Mouse (Mus musculus) spleen, postnatal 10 days (tissue): ENCODE data around the gene Smo.
"Not testable (repeated sequence)": the region's sequence is repeated elsewhere in the genome, so short reads cannot be mapped to it uniquely, and the experiment has no call there.

Experiments used
- DNase-seq, 2 experiments: peaks; one replicate each; pipeline ENCODE4 v3.0.0; 2021 to 2022; ENCODE audit warnings: low spot score in 2 of 2

Smo gene

DNA sequence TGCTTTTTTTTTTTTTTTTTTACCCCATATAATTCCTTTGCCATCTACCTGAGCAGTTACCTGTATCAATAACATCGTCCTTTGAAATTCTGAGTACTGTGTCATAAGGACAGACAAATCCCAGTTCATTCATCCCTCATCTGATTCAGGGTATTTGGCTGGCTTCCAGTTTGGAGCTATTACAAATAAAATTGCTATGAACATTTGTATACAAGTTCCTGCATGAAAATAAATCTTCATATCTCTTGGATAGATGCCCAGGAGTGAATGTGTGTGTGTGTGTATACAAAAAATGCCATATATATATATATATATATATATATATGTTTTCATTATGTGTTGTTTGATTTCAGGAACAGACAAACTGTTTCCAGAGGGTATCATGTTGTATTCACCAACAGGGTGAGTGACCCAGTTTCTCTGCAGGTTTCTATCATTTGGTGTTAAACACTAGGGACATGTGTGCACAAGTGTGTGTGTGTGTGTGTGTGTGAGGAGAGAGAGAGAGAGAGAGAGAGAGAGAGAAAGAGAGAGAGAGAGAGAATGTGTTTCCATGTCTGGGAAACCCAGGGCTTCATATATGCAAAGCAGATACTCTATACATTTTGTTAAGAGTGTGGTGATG is 8.6 kb upstream of the Smo start:
- DNase-seq = no peak

DNA sequence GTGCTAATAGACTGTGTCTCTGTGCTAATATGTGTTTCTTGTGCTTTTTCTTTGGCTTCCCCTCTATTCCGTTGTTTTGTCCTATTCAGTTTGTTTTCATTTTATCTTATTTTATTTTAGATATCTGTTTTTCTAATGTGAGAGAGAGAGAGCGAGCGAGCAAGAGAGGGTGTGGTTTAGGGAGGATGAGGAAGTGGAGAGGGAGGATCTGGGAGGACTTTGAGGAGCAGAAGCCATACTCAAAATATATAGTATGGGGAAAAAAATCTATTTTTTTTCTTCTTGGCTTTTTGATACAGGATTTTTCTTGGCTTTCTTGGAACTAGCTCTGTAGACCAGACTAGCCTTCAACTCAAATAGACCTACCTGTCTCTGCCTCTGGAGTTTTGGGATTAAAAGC is 7.3 kb upstream of the Smo start:
- DNase-seq = no peak

DNA sequence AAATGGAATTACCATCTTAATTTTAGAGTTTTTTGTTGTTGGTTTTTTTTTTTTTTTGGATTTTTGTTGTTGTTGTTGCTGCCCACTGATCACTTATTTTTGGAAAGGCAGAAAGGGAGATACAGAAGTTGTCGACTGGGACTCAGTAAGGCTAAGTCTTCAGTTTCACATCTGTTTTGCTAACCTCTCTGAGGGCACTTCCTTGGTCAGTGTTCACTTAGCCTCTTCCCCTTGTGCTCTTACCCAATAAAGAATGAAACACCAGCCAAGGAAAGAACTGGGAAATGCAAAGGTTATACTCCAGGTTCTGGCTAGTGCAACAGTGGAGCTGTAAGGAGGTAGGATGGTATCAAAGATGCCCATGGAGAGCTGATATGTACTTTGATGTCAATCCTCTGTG is 5.8 kb upstream of the Smo start:
- DNase-seq = no peak

DNA sequence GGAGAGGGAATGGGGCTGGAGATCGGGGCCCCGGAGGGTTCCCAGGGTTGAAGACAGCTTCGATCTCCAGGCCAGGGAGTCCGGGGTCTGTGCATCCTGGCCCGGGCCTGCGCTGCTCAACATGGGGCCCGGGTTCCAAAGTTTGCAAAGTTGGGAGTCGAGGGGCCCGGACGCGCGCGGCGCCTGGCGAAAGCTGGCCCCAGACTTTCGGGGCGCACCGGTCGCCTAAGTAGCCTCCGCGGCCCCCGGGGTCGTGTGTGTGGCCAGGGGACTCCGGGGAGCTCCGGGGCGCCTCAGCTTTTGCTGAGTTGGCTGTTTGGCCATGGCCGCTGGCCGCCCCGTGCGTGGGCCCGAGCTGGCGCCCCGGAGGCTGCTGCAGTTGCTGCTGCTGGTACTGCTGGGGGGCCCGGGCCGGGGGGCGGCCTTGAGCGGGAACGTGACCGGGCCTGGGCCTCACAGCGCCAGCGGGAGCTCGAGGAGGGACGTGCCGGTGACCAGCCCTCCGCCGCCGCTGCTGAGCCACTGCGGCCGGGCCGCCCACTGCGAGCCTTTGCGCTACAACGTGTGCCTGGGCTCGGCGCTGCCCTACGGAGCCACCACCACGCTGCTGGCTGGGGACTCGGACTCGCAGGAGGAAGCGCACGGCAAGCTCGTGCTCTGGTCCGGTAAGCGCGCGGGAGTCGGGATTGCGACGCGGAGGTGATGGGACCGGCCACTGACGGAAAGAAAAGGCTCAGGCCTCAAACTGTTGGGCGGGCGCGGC is 567 bp downstream of the Smo start:
- DNase-seq = peak in 1 of 2 experiments; percentile 52

DNA sequence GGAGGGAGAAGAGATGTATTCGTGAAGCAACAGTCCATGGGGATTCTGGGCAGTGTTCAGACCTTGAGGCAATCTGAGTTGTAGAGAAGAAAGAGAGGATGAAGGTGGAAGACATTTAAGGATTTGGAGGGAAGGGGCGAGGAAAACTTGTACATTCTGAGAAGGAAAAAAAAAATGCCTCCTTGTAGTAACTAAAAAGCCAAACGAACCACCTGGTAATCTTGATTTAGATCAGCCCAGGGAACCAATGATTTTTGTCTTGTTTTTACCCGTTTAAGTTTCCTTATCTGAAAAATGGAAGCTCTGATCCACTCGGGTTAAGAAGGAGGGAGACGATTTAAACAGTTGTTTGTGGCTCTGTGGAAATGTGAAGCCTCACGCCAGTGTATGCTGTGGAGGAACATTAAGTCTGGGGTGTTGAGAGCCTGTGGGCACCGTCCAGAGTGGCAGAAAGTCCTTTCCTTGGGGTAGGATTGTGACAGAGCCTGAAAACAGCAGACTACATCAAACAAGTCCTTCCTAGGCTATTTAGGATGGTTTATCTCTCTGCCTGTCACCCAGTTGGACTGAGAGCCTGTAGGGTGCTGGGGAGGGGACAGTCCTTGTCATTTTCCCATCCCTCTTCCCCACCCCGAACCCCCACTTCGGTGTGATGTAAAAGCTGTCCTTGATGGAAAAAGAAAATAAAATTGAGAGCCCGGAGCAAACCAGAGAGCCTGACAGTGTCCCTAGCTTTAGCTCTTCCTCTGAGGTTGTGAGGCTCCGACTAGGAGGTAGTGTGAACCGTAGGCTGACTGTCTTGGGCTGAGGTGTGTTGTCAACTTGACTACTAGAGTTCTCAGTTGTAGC is 1.5 kb downstream of the Smo start:
- DNase-seq = no peak

DNA sequence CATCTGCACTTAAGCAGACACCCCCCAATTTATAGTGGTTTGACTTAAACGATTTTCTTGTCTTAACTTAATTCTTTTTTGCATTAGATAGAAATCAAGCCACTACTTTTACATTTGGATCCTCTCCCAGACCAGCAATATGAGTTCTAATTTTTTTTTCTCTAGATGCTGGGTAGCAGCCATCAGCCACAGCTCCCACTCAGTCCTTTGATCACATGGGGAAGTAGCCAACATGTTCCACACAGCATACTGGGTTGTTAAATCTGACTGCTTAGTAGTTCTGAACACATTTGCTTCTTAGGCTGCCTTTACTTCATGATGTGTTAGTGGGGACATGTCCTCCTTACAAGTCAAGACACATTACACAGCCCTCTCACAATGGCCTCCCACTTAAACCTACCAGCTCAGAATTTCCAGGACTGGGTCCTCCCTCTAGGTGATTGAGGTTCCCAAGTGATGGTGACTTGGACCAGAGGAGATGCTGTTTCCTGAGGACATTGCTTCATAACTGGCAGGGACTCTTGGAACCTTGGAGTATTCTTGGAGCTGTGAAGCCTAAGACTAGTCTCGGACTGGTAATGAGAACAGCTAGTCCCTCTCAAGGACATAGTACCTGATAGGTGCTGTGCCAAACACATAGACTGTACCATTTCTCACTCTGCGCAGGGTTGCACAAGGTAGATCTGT is 16.3 kb downstream of the Smo start:
- no peak for DNase-seq

DNA sequence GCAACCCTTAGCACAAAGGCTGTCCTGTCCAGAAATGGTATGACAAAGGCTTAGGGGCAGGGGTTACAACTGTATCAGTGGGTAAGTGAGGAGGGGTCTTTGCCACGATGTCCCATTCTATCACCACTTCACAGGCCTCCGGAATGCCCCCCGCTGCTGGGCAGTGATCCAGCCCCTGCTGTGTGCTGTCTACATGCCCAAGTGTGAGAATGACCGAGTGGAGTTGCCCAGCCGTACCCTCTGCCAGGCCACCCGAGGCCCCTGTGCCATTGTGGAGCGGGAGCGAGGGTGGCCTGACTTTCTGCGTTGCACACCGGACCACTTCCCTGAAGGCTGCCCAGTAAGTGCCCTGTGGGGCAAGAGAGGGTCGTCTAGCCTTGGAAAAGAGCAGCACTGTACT is 18.0 kb downstream of the Smo start:
- DNase-seq = no peak

DNA sequence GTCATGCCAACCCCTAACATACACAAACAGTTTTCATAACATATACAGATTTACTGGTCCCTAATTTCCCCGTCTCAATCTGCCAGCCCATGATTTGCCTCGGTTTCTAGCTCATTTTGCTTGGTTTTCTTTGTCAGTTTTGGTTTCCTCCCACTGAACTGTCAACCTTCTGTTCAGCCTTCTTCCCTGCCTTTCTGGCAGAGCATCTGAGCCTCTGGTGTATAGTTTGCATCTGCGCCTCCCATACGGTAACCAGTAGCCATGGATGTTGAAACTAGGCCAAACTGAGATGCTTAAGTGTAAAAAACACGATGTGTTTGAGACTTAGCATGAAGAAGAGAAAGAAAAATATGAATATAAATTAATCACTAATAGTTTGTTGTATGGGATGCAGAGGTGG is 20.7 kb downstream of the Smo start:
- DNase-seq = no peak

DNA sequence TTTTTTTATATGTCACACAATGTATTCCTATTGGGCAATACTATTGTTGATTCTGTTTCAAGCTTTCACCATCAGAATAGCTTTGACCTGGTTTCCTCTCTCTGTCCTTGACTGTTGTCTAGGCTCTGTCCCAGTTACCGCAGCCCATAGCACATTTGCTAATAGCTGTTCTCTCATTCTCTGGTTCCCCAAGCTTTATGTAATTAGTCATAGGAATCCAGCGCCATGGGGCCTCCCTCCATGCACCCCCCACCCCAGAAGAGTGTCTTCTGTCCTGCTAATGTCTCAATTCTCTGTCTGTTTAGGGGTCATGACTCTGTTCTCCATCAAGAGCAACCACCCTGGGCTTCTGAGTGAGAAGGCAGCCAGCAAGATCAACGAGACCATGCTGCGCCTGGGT is 21.2 kb downstream of the Smo start:
- no peak for DNase-seq

DNA sequence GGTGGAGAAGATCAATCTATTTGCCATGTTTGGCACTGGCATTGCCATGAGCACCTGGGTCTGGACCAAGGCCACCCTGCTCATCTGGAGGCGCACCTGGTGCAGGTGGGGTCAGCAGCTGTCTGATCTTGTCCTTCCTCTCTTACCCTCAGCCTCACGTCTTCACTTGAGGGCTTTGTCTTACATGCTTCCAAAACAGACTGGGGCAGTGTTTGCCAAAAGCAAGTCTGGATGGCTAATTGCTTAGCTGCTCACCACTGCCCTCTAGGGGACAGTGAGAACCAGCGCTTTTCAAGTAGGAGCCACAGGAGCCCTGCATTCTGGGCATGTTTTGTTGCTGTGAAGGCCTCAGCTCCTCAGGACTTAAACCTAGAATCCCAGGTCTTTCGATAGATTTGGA is 23.1 kb downstream of the Smo start:
- DNase-seq = peak; percentile 59 to 82

DNA sequence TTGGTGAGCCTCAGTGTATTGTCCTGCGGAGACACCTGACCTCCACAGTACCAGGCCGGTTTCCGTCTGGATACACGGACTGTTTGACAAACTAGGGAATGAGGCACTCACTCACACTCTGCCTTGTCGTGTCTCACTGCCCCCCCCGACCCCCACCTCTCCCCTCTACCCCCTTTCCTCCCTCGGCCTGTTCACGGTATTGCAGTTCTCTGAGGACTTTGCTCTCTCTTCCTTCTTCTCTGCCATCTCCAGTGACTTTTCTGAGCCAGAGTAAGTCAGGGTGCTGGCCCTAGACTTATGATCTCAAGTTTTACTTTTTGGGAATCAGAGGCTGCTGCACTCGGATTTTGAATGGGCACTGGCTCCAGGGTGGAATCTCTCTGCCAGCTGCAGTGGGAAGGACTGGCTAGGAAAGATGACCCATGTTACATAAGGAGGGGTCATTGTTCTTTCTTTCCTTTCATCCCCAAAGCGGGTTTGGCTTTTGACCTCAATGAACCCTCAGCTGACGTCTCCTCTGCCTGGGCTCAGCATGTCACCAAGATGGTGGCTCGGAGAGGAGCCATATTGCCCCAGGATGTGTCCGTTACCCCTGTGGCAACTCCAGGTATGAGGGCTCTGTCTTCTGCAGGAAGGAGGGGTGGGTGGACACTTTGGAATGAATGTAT is 23.8 kb downstream of the Smo start:
- DNase-seq = no peak

DNA sequence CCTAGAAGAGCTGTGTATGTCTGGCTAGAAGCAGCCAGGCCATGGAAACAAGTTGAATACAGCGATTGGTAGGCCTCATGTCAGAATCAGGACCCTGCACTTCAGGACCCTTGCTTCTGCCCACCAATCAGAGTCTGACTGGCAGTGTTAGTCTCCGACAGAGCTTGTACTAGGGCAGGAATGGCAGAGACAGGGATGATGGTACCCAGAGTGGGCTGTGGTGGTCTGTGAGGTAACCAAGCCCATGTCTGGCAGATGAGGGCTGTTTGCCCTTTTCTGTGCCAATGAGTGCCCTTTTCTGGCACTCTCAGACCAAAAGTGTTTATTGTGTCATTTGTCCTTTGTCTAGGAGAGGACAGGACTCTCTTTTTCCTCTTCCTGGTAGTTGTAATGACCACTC is 25.1 kb downstream of the Smo start:
- not testable (repeated sequence) for DNase-seq

DNA sequence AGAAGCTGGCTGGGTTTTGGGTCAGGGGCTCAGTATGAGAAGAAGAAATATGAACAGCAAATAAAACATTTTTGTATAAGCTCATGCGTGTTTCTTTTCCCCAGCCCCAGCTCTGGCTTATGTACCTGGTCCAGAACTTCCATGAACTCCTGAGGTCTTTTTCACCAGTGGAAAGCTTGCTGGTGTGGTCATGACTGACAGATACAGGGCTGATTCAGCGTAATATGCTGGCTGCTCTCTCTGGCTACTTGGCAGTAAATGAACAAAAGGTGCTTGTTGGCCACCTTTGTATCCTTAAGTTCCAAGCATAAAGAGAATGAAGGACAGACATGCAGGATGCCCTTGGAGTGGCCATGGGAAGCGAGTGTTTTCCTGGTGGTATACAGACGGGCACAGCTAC is 26.0 kb downstream of the Smo start:
- DNase-seq = no peak

DNA sequence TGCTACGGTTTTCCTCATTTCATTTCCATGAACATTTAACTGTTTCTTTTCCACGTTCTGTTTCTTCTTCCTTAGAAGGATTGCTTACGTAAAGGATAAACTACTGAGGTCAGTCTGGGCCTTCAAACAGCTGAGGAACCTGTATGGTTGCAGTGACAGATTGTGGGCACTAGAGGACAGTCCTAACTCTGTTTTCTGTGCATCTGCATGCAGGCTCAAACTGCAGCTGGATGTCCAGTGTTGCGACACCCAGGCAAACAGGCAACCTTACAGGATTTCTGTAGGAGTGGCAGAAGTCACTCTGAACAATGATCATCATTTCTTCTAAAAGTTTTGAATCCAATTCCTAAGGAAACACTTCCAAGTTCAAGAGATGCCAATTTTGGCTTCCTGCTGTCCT is 27.2 kb downstream of the Smo start:
- peak in 1 of 2 experiments; percentile 22 for DNase-seq

DNA sequence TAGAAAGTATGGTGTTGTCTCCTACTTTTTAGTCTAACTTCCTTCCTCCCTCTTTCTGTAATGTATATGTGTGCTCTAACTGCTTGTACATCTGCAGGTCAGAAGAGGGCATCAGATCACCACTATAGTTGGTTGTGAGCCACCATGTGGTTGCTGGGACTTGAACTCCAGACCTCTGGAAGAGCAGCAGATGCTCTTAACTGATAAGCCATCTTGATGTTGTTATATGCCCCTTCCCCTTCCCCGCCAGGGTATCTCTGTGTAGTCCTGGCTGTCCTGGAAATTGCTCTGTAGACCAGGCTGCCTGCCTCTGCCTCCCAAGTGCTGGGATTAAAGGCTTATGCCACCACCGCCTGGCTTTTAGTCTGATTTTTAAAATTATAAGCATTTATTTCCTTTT is 31.6 kb downstream of the Smo start:
- DNase-seq = no peak

DNA sequence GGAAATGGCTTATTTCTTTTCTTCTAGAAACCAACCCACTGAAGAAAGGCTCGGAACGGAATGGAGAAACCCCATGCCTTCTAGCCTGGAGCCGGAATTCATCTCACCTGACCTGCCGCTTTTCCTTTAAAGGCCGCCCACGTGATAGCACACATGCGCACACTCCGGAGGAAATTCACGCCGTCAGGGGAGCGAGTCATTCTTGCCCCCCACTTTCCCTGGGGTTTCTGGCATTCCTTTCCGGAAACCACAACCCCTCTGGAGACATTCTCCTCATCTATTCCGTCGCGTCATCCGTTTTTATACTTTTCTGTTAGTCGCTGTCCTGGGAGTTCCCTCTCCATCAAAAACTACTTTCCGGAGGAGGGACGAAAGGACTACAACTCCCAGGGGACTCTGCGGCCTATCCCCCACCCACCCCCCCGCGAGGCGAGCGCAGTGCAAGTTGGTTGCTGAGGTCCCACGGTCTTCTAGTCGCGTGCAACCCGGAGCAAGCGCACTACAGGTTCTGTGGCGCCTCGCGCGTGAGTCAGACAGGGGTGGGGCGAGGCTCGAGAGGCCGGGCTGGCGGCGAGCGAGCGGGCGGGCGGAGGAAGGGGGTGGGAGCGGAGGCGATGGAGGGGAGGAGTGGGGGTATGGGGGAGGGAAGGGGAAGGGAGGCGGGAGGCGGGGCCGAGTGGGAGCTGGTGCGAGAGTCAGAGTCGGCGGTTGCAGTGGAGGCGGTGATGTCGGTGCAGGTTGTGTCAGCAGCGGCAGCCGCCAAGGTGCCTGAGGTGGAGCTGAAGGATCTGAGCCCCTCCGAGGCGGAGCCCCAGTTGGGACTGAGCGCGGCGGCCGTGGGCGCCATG is 32.7 kb downstream of the Smo start, which contains the start of gene Ahcyl2:
Gene Ahcyl2, plus strand, starts transcription at position 199 of the 848 bp plus-strand sequence.
- DNase-seq = peak; percentile 80 to 93

DNA sequence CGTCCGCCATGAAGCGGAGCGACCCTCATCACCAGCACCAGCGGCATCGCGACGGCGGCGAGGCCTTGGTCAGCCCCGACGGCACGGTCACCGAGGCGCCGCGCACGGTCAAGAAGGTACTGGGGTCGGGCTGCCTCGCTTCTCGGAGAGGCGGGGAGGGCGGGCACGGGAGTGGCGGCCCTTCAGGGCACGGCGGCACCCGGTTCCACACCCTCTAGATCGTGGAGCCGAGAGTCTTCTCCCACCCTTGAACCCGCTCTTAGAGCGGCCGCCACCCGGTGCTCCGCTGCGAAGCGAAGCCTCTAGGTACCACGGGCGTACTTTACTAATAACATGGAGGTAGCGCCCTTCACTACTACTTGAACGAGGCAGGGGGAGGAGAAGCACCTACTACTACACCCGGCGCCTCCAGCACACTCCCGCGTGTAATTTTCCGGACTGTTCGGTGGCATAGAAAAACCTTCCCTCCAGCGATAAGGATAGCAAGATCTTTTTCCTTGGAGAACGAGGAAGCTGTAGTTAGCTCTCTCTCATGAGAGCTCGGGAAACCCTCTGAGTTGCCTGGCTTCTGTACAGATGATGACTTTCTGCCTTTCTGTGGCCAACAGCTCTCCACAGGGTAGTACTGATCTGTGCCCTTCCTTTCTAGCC is 33.6 kb downstream of the Smo start:
- DNase-seq = peak; percentile 67 to 69

DNA sequence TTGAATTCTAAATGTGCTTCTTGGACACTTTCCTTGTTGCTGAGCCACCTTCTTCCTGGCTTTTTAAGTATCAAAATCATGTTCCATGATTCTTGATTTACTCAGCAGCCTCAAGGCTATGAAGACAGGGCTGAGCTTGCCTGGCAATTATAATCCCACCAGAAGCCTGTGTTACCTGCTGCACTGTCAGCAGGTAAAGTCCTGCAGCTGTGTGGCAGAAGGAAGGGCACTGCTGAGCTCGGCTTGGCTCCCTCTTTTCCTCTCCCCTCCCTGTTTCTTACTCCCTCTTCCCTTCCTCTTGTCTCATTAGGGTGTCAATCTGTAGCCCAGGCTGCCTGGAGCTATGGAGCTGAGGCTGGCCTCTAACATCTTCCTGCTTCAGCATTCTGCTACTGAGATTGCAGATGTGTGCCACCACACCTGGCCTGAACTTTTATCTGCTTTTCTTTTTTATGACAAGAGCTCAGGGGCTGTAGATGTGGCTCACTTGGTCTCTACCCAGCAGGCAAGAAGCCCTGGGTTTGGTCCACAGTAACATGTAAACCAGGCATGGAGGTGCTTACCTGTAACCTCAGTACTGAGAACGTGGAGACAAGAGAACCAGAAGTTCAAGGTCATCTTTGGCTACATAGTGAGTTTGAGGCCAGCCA is 35.5 kb downstream of the Smo start:
- no peak for DNase-seq

DNA sequence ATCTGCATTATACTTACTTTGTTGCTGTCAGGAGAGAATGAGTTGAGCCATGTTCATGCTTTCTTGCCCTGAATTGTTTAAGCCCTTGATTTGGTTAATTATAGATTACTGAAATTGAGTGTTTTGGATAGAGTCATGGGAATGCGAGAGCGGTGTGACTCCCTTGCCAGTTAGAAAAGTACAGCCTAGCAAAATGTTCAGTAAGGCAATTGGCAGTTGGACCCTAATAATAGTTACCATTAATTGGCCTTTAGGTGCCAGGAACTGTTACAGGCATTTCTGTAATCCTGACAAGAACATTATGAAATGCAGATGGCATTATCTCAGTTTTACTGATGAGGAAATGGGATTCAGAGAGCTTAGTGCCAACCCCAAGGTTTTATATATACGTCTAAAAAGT is 36.9 kb downstream of the Smo start:
- DNase-seq = no peak

DNA sequence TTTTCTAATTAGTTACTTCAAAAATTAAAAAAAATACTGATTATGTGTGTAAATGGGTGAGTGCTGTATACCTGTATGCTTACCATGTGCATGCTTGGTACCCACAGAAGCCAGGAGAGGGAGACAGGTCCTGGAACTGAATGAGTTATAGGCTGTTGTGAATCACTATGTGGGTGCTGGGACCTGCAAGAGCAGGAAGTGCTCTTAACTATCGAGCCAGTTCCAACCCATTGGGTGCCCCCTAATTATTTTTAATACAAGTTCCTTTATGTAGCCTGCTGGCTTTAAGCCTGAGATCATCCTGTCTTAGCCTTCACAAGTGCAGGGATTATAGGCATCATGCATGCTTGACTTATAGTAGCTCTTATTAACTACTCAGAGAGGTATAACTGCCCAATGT is 38.9 kb downstream of the Smo start:
- DNase-seq = no peak
